Mouse (Mus musculus): Measurements from ENCODE around the gene Hist1h1t.

Hist1h1t gene

DNA sequence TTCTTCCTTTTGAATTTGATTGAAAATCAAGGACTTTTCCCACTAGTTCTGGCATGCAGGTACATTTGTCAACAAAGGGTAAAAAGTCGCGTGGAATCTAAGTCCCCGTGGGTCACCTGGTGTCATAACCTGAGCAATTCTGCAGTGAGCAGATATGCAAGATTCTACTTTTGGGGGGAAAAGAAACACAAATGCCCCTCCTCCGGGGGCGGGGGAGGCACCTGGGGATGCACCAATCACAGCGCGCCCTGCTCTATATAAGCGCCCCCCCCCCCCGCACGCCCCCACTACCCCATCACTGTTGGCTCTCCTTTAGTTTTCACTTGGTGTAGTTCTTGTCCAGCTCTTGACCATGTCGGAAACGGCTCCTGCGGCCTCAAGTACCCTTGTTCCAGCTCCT lies at the start of gene Hist1h1t:
TSS of gene Hist1h1t (plus strand) at position 301 of the 400 bp plus-strand sequence.
- DNase-seq (ENCODE audit: low read depth): no peak

- DNase-seq (ENCODE audit: low read depth): no peak
Measured at GRCm38 (mm10) chr13:23659636-23660366, 35.8 kb upstream of the Hist1h1t start.

DNA sequence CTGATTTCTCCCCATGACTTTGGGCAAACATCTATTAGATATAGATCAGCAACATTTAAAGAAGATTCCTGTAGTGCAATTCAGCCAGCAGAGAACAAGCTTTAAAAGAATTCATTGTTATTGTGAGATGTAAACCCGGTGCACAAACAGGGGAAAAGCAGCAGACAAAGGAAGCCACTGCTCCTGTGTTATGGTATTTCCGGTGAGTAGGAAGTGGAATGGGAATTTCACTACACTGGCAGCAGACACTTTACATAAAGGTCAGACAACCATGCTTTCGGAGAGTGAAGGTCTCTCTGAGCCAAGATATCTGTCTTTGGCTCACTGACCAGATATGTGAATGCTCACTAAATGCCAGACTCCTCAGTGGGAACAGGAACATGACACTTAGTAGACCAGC lies 33.1 kb upstream of the Hist1h1t start:
- no peak for DNase-seq (ENCODE audit: low read depth)

DNA sequence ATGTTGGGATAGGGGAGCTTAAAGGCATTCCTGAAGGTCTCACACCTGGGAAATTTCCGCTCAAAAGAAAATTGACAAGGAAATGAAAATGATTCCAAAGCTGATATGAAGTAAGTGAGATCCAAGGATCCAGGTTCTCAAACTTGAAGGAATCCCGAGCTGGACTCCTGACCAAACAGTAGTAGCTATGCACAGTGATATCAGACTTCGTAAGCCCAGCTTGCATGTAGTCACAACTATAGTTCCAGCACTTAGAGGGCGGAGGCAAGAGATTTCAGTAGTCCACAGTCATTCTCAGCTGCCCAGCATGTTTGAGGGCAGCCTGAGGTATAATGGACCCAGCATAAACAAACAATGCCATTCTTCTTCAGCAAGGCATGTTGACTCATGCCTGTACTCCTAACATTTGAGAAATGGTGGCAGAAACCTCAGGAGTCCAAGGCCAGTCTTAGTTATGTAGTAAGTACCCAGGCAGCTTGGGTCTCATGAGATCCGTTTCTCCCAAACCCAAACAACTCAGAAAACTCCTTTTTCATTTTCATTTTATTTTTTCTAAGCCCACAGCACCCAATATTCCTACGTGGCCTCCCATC lies 13.5 kb upstream of the Hist1h1t start:
- no peak for DNase-seq (ENCODE audit: low read depth)

GRCm38 (mm10) chr13:23682623-23682946 lies 13.0 kb upstream of the Hist1h1t start:
- no peak for DNase-seq (ENCODE audit: low read depth)

GRCm38 (mm10) chr13:23682947-23683754 lies 12.5 kb upstream of the Hist1h1t start:
- peak; percentile 53 for DNase-seq (ENCODE audit: low read depth)

- DNase-seq (ENCODE audit: low read depth): peak; percentile 96
Measured at GRCm38 (mm10) chr13:23683755-23684281, 11.8 kb upstream of the Hist1h1t start, which contains the start of the genes Hist1h2ac and Hist1h2bc. Gene Hist1h2ac (minus strand): TSS chr13:23683948. Gene Hist1h2bc (plus strand): TSS chr13:23684199.

- DNase-seq (ENCODE audit: low read depth): peak; percentile 88
Measured at GRCm38 (mm10) chr13:23684295-23684945, 11.2 kb upstream of the Hist1h1t start.

GRCm38 (mm10) chr13:23685121-23685861 lies 10.3 kb upstream of the Hist1h1t start:
- no peak for DNase-seq (ENCODE audit: low read depth)

GRCm38 (mm10) chr13:23685966-23686365 lies 9.6 kb upstream of the Hist1h1t start:
- peak; percentile 18 for DNase-seq (ENCODE audit: low read depth)

DNA sequence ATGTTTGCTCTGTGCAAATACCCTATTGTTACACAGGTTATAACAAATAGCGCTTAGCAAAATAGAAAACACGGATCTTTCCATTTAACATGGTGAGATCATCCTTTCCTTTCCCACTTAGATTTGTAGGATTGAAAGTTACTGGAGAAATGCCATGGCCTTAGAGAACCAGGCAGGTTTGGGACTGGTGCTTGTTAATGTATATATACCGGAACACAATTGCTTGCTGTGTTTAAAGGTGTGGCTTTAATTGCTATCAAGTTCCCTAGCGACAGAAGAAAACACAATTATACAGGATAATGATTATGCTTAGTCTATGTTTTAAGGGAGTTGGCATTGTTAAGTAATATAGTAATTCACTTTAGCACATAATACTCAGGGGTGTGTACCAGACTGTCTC lies 8.4 kb upstream of the Hist1h1t start:
- DNase-seq (ENCODE audit: low read depth): no peak

GRCm38 (mm10) chr13:23687907-23688306 lies 7.7 kb upstream of the Hist1h1t start:
- no peak for DNase-seq (ENCODE audit: low read depth)

GRCm38 (mm10) chr13:23688956-23689355 lies 6.7 kb upstream of the Hist1h1t start:
- no peak for DNase-seq (ENCODE audit: low read depth)

GRCm38 (mm10) chr13:23689459-23689858 lies 6.2 kb upstream of the Hist1h1t start:
- no peak for DNase-seq (ENCODE audit: low read depth)

- DNase-seq (ENCODE audit: low read depth): no peak
Measured at GRCm38 (mm10) chr13:23693856-23694440, 1.7 kb upstream of the Hist1h1t start.

DNA sequence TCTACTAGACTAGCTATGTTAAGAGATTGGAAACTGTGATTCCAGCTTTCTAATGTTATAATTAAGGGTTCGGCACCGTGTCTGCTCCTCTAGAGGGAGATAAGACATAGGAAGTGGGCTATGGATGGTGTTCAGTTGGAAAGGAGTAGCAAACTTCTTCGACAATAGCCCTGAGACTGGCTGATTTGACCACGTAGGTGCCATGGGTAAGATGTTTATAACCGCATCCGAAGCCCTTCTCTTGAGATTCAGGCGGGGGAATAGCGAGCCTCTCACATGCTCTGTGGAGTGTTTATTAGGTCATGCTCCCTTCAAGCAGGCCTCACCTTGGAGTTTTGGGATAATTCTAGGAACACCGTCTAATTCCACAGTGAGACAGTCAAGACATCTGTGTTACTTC lies 658 bp upstream of the Hist1h1t start:
- no peak for DNase-seq (ENCODE audit: low read depth)

DNA sequence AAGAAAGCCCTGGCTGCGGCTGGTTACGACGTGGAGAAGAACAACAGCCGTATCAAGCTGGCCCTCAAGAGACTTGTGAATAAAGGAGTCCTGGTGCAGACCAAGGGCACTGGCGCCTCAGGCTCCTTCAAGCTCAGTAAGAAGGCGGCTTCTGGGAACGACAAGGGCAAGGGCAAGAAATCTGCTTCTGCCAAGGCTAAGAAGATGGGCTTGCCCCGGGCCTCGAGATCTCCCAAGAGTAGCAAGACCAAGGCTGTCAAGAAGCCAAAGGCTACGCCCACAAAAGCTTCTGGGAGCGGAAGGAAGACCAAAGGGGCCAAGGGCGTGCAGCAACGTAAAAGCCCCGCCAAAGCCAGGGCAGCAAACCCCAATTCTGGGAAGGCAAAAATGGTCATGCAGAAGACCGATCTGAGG lies 454 bp downstream of the Hist1h1t start:
- no peak for DNase-seq (ENCODE audit: low read depth)

DNA sequence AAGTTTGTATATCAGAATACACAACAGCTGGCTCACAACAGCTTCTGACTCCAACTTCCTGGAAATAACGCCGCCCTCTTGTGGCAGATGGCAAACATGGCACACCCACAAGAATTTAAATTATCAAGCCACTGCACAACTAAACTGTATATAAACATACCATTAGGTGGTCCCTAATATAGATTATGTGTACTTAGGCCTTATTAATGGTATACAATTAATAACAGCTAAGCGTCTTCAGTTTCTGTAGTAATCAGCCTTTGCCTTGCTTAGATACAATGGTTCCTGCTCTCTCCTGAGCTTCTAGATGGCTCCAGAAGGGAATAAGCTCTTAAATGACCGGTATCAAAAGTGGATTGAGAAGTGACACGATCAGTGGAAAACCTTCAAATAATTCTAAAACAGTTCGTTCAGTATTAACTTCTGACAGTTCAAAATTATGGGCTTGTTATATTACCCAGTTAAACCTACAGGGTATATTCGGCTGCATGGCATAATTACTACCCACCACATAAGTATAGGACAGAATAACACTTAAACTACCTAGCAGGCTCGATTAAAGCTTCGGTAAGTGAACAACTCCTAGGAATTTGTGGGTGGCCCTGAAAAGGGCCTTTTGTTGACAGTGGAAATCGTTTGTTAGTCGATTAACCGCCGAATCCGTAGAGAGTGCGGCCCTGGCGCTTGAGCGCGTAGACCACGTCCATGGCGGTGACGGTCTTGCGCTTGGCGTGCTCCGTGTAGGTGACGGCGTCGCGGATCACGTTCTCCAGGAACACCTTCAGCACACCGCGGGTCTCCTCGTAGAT lies 2.1 kb downstream of the Hist1h1t start:
- peak; percentile 85 for DNase-seq (ENCODE audit: low read depth)

- peak; percentile 99 for DNase-seq (ENCODE audit: low read depth)
Measured at GRCm38 (mm10) chr13:23698300-23698693, 2.7 kb downstream of the Hist1h1t start, which contains the start of gene Hist1h4c. Gene Hist1h4c (minus strand): TSS chr13:23698454.

- DNase-seq (ENCODE audit: low read depth): no peak
Measured at GRCm38 (mm10) chr13:23698996-23699395, 3.4 kb downstream of the Hist1h1t start.

All from naive thymus-derived CD4-positive, alpha-beta T cell, adult 2 months (primary cell).